Mouse (Mus musculus): ENCODE data around the gene Cep135. TPM values are rescaled to one million over a fixed set of nuclear protein-coding genes. Genes with fewer than 3 reads are reported as not detected.

The Cep135 gene
- polyA plus RNA-seq, 1 experiment from 2014 or later: 6.1 TPM

- 87% methylated on average over 5 of the region's 5 CpGs for WGBS (ENCODE audit: insufficient replicate concordance)
- Histone ChIP-seq H3K4me3 (no peak overlapping the region), H3K27me3 (replicated peaks) (no peaks in the 10 kb centered on the region), H3K4me2 (no peak overlapping the region), H3K9ac (no peak overlapping the region), H3K4me1 (peaks cover 25% of the 10 kb centered on the region), H3K9me3 (replicated peaks) (no peaks in the 10 kb centered on the region), H3K27ac (no peak overlapping the region), H3K36me3 (no peaks in the 10 kb centered on the region)
- ATAC-seq: no peak
These were observed 80.0 kb downstream of the Cep135 start for GRCm38 (mm10) chr5:76668547-76668946.

- WGBS (ENCODE audit: insufficient replicate concordance): 80% methylated on average over 10 of the region's 10 CpGs
- Histone ChIP-seq H3K36me3 (no peaks in the 10 kb centered on the region), H3K4me3 (no peak overlapping the region), H3K27ac (no peak overlapping the region), H3K4me1 (peaks cover 31% of the 10 kb centered on the region), H3K4me2 (no peak overlapping the region), H3K9me3 (replicated peaks) (no peaks in the 10 kb centered on the region), H3K9ac (no peak overlapping the region; the same call in 1 of the 2 replicates), H3K27me3 (replicated peaks) (no peaks in the 10 kb centered on the region)
- ATAC-seq: no peak
These were observed 81.7 kb downstream of the Cep135 start for GRCm38 (mm10) chr5:76670183-76670582.

- no peak overlapping the region for H3K27ac ChIP-seq
- no peaks in the 10 kb centered on the region for H3K9me3 ChIP-seq (replicated peaks)
- no peak overlapping the region for H3K4me2 ChIP-seq
- WGBS (ENCODE audit: insufficient replicate concordance): 67% methylated on average over 5 of the region's 5 CpGs
- H3K27me3 ChIP-seq (replicated peaks): no peaks in the 10 kb centered on the region
- ATAC-seq: no peak
- H3K4me3 ChIP-seq: no peak overlapping the region
- H3K9ac ChIP-seq: no peak overlapping the region
- H3K4me1 ChIP-seq: peaks cover 27% of the 10 kb centered on the region
- no peaks in the 10 kb centered on the region for H3K36me3 ChIP-seq
These were observed 85.6 kb downstream of the Cep135 start for GRCm38 (mm10) chr5:76674022-76674653.

DNA sequence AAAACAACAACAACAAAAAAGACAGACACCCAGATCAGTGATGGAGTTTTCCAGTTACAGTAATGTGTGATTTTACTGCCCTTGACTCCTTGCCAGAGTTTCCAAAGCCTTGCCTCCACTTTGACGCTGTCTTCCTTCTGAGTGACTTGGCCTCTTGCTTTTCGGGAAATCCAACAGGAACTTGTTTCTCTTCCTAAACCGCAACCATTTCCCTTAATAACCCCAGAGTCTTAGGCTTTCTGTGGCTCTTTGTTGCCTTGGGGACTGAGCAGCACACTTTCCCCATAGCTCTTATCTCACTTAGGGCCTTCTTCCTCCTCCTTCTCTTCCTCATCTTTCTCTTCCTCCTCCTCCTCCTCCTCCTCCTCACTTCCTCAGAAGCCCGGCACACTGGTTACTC, 86.9 kb downstream of the Cep135 start:
- WGBS (ENCODE audit: insufficient replicate concordance): 21% methylated on average over 4 of the region's 4 CpGs
- H3K36me3 ChIP-seq: no peaks in the 10 kb centered on the region
- H3K9me3 ChIP-seq (replicated peaks): no peaks in the 10 kb centered on the region

GRCm38 (mm10) chr5:76680959-76681358, 92.5 kb downstream of the Cep135 start:
- no peak overlapping the region for H3K27ac ChIP-seq
- no peaks in the 10 kb centered on the region for H3K27me3 ChIP-seq (replicated peaks)
- no peak overlapping the region for H3K4me3 ChIP-seq
- no peaks in the 10 kb centered on the region for H3K36me3 ChIP-seq
- H3K4me1 ChIP-seq: peaks cover 51% of the 10 kb centered on the region
- WGBS (ENCODE audit: insufficient replicate concordance): 46% methylated on average over 3 of the region's 3 CpGs
- no peak overlapping the region for H3K9ac ChIP-seq
- H3K4me2 ChIP-seq: no peak overlapping the region
- no peak for ATAC-seq
- no peaks in the 10 kb centered on the region for H3K9me3 ChIP-seq (replicated peaks)

More for the DNA sequence above, 86.9 kb downstream of the Cep135 start:
- Histone ChIP-seq H3K4me1 (peaks cover 20% of the 10 kb centered on the region), H3K27me3 (replicated peaks) (no peaks in the 10 kb centered on the region), H3K4me3 (no peak overlapping the region), H3K9ac (no peak overlapping the region), H3K27ac (no peak overlapping the region; the same call in 1 of the 2 replicates), H3K4me2 (no peak overlapping the region)
- no peak for ATAC-seq

DNA sequence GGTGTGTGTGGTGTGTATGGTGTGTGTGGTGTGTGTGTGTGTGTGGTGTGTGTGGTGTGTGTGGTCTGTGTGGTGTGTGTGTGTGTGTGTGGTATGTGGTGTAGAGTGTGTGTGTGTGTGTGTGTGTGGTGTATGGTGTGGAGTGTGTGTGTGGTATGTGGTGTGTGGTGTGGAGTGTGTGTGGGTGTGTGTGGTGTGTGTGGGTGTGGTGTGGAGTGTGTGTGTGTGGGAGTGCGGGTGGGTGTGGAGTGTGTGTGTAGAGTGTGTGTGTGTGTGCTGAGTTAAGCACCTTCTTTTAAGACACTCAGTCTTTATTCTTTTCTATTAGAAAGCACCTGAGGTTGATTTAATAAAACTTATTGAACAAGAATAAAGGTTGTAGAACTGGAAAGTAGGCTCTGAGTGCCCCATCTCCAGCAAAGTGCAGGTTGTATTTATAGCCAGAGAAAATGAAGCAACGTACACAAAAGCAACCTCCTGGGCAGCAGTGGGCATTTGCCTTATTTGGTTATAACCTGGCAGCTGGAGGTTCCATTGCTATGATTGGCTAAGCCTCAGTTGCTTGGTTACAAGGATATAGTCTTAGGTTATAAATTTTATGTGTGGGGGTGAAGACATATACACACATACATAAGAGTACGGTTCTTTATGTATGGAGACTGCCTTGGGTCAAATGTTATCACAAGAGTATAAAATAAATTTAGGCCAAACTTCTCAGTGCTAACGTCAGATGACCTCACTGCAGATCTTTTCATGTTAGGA, 93.6 kb downstream of the Cep135 start:
- Histone ChIP-seq H3K27me3 (replicated peaks) (no peaks in the 10 kb centered on the region), H3K4me1 (peaks cover 58% of the 10 kb centered on the region), H3K4me2 (no peak overlapping the region), H3K36me3 (no peaks in the 10 kb centered on the region), H3K27ac (0 out of 2 replicates have a peak overlapping the region, but pooled peaks have one; percentile 13), H3K9ac (no peak overlapping the region), H3K4me3 (no peak overlapping the region), H3K9me3 (replicated peaks) (no peaks in the 10 kb centered on the region)
- 75% methylated on average over 4 of the region's 4 CpGs for WGBS (ENCODE audit: insufficient replicate concordance)
- no peak for ATAC-seq

GRCm38 (mm10) chr5:76683455-76683854, 95.0 kb downstream of the Cep135 start:
- no peak for ATAC-seq
- Histone ChIP-seq H3K4me3 (no peak overlapping the region), H3K27ac (0 out of 2 replicates have a peak overlapping the region, but pooled peaks have one; percentile 39), H3K9me3 (replicated peaks) (no peaks in the 10 kb centered on the region), H3K4me1 (peaks cover 72% of the 10 kb centered on the region), H3K27me3 (replicated peaks) (no peaks in the 10 kb centered on the region), H3K36me3 (no peaks in the 10 kb centered on the region), H3K9ac (no peak overlapping the region), H3K4me2 (no peak overlapping the region)
- WGBS (ENCODE audit: insufficient replicate concordance): 74% methylated on average over 5 of the region's 5 CpGs

- H3K27ac ChIP-seq: peak overlapping the region; percentile 66
- peak; percentile 88 for ATAC-seq
- WGBS (ENCODE audit: insufficient replicate concordance): 40% methylated on average over 15 of the region's 15 CpGs
- peak overlapping the region; percentile 37 for H3K4me2 ChIP-seq
- H3K27me3 ChIP-seq (replicated peaks): no peaks in the 10 kb centered on the region
- H3K9me3 ChIP-seq (replicated peaks): no peaks in the 10 kb centered on the region
- peaks cover 80% of the 10 kb centered on the region for H3K4me1 ChIP-seq
- no peaks in the 10 kb centered on the region for H3K36me3 ChIP-seq
- no peak overlapping the region for H3K9ac ChIP-seq
- no peak overlapping the region for H3K4me3 ChIP-seq
These were observed 96.4 kb downstream of the Cep135 start for GRCm38 (mm10) chr5:76684658-76685605.

- whole genome bisulfite sequencing (ENCODE audit: insufficient replicate concordance): 27% methylated on average over 10 of the region's 10 CpGs
- Histone ChIP-seq H3K4me2 (peak overlapping the region; percentile 42), H3K9me3 (replicated peaks) (no peaks in the 10 kb centered on the region), H3K4me3 (no peak overlapping the region), H3K27ac (peak overlapping the region; percentile 57), H3K4me1 (peaks cover 63% of the 10 kb centered on the region), H3K9ac (no peak overlapping the region), H3K27me3 (replicated peaks) (no peaks in the 10 kb centered on the region), H3K36me3 (no peaks in the 10 kb centered on the region)
- 0 out of 2 replicates have a peak, but pooled peaks have one; percentile 38 for ATAC-seq
These were observed 99.6 kb downstream of the Cep135 start for GRCm38 (mm10) chr5:76687961-76688600.

DNA sequence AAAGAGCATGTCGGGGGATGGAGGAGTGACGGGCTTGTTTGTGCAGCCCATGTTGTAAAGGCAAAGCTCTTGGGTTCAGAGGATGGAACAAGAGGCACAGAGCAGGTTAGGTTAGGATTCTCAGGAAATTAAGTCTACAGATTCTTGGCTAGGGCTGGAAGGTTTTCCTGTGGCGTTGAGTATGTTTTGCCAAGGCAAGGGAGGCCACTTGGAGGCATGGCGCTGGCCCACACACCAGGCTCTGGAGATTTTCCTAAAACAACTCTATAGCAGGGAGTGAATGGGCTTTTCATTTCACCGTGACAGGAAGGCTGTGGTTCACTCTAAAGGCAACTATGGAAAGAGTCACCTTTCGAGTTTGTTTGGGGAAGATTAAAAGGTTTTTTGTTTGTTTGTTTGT, 100.1 kb downstream of the Cep135 start:
- H3K27ac ChIP-seq: peak overlapping the region; percentile 57
- no peak overlapping the region for H3K9ac ChIP-seq
- no peak for ATAC-seq
- no peak overlapping the region for H3K4me3 ChIP-seq
- H3K4me2 ChIP-seq: peak overlapping the region; percentile 42
- H3K36me3 ChIP-seq: no peaks in the 10 kb centered on the region
- WGBS (ENCODE audit: insufficient replicate concordance): 77% methylated on average over 6 of the region's 6 CpGs
- H3K9me3 ChIP-seq (replicated peaks): no peaks in the 10 kb centered on the region
- peaks cover 62% of the 10 kb centered on the region for H3K4me1 ChIP-seq
- no peaks in the 10 kb centered on the region for H3K27me3 ChIP-seq (replicated peaks)

- 45% methylated on average over 5 of the region's 5 CpGs for WGBS (ENCODE audit: insufficient replicate concordance)
- no peaks in the 10 kb centered on the region for H3K27me3 ChIP-seq (replicated peaks)
- H3K9ac ChIP-seq: no peak overlapping the region
- H3K36me3 ChIP-seq: no peaks in the 10 kb centered on the region; the same call in 1 of the 2 replicates
- no peak overlapping the region for H3K4me2 ChIP-seq
- H3K4me1 ChIP-seq: peaks cover 58% of the 10 kb centered on the region
- 0 out of 2 replicates have a peak, but pooled peaks cover 5% of the 10 kb centered on the region for H3K9me3 ChIP-seq (replicated peaks)
- ATAC-seq: no peak
- no peak overlapping the region for H3K27ac ChIP-seq
- no peak overlapping the region for H3K4me3 ChIP-seq
These were observed 101.7 kb downstream of the Cep135 start for GRCm38 (mm10) chr5:76690177-76690593.

All from liver, embryonic 12.5 days (tissue).